Mouse (Mus musculus): ENCODE data around the gene Myo1a.

Gene Myo1a

DNA sequence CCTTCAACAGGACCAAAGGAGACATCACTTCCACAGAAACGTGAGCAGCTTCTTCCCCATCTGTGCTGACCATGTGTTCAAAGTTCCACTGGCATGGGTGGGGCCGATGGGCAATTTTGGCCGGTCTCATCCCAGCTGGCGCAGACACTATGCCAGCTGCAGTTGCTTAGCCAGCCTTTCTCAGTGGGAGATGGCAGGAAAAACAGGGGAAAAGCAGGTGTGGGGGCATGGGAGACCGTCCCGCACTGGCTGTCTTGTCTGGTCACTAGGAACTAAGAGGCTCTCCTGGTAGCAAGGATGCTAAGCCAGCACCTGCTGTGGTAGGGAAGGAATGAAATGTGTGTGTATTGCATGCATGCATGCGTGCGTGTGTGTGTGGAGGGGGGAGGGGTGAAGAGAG is 23.5 kb downstream of the Myo1a start:
- in situ Hi-C loops (cut with MseI, MboI): loop anchor here in 1 of 2 experiments (5.0 kb wide), 1 partner anchor 36 kb away; no protein-coding TSS in a partner anchor

DNA sequence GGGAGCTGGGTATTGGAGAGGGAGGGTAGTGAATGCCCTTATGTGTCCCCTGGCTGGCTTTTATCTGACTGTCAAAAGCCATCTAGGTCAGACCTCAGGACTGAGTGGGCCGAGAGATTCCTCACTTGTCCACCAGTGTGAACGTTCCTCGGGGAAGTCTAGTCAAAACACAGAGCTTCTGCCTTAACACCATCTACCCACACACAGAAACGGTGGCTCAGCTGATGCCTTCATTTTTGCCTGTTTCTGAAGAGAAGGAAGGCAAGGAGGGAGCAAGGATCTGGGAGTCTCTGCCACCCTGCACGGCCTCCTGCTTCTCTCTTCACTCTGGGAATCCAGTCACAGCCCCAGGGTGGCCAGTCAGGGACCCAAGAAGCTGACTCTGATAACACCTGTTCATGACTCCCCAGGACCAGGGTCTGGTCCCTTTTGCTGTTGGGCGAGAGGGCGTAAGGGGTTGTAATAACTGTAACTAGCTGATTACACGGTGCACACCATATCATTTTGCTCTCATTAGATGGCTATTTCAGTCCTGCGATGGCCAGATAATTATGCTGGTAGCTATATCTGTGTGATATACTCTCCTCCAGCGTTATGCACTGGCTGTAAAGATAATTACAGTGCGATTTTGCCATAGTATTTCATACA is 25.4 kb downstream of the Myo1a start:
- in situ Hi-C loops (cut with MseI, MboI): loop anchor here in 1 of 2 experiments (5.0 kb wide), 2 partner anchors 33 to 88 kb away; partner anchors contain the start of gene Stat6

DNA sequence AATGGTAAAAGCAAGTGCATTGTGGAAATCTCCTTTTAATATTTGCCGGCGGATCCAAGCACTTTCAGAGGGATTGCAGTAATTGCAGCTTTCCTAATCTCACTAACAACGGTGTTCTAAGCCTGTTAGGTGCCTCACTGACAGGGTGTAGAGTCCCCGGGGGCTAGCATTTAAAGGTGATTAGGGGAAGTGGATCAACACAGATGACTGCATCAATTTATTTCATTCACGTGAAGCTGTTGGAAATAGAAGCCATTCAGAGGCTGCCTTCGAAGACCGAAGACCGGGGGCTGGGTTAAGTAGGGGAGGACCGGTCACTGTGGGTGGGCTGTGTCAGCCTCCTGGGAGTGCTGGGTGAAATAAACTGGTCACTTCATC is 26.0 kb downstream of the Myo1a start:
- in situ Hi-C loops (cut with MseI, MboI): loop anchor here in 1 of 2 experiments (5.0 kb wide), 2 partner anchors 34 to 89 kb away; partner anchors contain the start of gene Stat6

DNA sequence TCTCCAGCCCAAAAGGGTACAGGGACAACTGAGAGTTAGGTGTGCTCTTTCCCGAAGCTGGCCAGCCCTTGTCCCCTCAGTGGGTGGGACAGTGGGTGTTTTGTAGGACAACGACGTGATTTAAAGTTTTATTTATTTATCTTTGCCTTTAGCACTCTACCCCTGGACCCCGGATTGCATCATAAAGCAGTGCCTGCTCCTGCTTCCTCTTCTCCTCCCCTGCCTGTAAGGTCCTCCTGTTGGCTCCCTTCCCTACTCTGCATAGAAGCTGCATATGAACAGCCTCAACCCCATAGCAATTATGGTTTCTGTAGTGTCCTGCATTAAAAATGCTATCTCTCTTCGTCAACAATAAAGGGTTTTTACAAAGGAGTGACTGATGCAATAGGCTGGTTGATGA is 26.4 kb downstream of the Myo1a start:
- in situ Hi-C loops (cut with MseI, MboI): loop anchor here in 1 of 2 experiments (5.0 kb wide), 2 partner anchors 34 to 89 kb away; partner anchors contain the start of gene Stat6

DNA sequence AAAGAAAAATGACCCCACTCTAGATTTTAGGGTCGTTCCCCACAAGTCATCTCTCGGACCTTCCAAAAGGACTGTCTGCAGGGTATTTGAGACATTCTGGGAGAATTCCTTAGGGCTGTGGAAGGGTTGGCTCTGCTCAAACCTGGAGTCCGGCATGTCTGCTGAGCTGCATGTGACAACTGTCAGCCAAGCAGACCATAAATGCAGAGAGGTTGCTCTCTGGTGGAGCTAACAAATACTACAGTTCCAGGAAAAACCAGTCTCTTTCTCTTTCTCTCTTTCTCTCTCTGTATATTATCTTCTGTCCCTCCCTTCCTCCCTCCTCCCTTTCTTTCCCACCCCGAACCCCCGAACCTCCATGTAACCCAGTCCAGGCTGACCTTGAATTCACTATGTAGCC is 29.5 kb downstream of the Myo1a start:
- in situ Hi-C loops (cut with MseI, MboI): loop anchor here in 1 of 2 experiments (5.0 kb wide), 2 partner anchors 37 to 92 kb away; partner anchors contain the start of gene Stat6

DNA sequence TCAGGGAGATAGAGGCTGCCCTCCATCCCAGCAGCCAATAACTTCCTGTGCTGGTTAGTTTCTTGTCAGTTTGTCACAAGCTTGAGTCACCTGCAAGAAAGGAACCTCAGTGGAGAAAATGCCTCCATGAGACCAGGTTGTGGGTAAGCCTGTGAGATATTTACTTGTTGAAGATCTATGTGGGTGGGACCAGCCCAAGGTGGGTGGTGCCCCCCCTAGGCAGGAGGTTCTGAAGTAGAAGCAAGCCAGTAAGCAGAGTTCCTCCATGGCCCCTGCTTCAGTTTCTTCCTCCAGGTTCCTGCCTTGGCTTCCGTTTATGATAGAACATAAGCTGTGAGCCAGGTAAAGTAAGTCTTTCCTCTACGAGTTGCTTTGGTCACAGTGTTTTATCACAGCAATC is 31.3 kb downstream of the Myo1a start:
- in situ Hi-C loops (cut with MseI, MboI): loop anchor here in 1 of 2 experiments (5.0 kb wide), 1 partner anchor 201 kb away; no protein-coding TSS in a partner anchor

DNA sequence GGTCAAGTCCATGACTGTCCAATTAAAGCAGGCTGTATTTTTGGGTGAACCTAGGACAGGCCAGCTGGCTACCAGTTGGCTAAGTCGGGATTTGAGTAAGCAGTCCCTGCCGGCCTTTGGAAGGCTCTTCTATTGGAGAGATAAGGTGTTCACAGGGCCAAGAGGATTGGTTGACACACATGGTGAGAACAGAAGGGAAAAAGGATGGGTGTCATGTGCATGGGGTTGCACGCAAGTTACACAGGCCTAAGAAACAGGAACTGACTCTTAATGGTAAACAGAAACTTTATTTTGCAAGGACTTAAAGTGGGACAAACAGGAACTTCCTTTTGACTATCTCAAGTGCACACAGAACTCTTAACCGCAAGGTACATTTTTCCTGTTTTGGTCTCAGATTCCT is 31.9 kb downstream of the Myo1a start:
- in situ Hi-C loops (cut with MseI, MboI): loop anchor here in 1 of 2 experiments (5.0 kb wide), 1 partner anchor 200 kb away; no protein-coding TSS in a partner anchor

DNA sequence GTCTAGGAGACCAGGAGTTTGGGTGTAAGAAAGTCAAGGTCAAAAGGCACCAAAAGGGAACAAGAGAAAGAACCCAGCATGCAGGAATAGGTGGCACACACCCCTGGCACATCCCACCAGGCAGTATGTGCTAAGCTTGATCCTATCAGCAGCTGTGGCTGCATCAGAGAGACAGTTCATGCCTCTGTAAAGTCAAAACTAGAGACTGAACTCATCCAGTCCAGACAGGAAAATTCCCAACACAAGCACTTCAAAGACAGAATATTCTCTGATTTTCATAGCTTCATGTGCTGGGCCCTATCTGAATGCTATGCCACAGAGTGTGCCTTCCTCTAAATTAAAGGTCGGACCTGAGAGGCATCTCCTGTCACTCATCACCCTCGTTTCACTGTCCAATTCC is 32.6 kb downstream of the Myo1a start:
- in situ Hi-C loops (cut with MseI, MboI): loop anchor here in 1 of 2 experiments (5.0 kb wide), 1 partner anchor 200 kb away; no protein-coding TSS in a partner anchor

DNA sequence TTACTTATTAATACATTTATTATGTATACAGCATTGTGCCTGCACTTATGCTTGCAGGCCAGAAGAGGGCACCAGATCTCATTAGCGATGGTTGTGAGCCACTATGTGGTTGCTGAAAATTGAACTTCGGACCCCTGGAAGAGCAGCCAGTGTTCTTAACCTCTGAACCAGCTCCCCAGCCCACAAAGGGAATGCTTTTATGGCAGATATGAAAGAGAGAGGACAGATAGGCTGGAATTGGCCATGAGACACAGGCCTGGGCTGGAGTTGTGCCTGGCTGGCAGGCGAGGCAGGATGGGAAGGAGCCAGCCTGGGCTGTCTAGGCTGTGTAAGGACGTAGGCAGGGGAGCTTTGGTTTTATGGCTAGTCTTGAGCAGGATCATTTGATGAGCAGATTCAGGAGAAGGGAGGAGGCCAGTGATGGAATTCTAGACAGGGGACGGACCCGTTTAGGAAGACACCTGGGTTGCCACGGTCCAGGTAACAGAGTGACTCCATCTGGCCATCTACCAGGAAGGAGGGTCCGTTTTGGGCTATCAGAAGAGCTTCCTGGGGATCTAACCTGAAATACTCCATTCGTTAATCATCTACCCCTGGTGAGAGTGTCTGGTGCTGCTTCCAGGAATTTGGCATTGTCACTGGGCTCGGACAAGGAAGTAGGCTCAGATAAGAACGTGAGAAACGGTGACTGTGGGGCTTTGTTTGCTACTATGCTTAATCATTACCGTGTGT is 33.3 kb downstream of the Myo1a start:
- in situ Hi-C loops (cut with MseI, MboI): loop anchor here in 1 of 2 experiments (5.0 kb wide), 1 partner anchor 199 kb away; no protein-coding TSS in a partner anchor

DNA sequence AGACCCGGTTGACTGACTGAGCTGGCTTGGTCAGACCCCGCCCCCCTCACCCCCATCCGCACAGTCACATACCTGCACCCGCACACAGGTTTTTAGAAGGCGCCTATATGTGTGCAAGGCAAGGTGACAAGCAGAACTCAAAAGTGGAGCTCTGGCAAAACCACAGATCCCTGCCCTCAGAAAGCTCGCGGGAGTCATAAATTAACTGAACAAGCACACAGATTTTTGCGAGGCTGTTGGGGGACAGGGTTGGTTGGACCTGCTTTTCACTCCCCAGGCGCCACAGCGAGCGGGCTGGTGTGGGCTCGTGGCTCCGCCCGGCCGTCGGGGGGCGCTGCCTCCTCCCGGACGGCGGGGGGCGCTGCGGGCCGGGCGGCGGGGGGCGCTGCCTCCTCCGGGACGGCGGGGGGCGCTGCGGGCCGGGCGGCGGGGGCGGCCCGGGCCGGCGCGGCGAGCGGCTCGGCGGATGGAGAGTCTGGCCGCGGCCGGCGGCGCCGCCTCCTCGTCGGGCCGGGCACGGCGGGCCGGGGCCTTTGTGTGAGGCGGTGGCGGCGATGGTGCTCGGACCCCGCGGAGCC is 34.2 kb downstream of the Myo1a start, which contains the start of gene Zbtb39:
Gene Zbtb39 (plus strand): TSS at position 456 of the 578 bp plus-strand sequence.
- in situ Hi-C loops (cut with MseI, MboI): loop anchor here in 1 of 2 experiments (5.0 kb wide), 1 partner anchor 198 kb away; no protein-coding TSS in a partner anchor

DNA sequence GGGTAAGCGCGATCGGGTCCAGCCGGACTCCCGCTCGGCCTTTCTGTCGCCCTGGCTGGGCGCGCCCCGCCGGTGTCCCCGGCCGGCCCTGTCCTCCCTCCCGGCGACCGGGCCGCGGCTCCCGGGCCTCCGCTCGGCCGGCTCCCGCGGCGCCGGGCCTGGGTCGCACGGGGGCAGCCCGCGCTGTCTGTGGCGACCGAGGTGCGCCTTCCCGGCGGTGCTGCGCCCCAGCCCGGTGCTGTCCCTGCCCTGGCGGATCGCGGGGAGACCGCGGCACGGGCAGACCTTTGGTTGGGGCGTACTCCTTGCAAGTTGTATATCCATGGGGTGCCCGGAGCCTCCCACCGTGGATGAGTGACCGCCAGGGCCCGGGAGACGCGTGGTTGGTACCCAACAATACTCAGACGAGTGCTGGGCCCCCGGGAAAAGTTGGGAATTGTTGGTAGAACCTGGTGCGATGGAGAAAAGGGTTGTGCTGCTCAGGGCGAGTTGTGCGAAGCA is 34.7 kb downstream of the Myo1a start:
- in situ Hi-C loops (cut with MseI, MboI): loop anchor here in 1 of 2 experiments (5.0 kb wide), 1 partner anchor 198 kb away; no protein-coding TSS in a partner anchor

DNA sequence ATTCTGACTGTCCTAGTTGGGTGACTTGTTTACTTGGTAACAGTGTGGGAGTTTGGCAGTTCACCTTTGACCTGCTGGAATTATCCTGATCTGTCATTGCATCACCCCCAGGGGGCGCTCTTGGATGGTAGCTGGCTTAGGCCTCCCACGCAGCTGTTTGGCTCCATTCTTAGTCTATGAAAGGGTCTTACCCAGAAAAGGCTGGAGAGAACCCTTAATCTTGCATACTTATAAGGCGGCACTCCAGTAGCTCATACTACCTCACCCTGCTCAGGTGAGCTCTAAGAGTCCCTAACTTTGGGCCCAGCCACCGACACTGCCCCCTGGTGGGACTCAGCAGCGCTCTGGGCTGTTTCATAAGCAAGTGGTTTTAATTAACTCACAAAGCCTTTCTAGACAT is 39.7 kb downstream of the Myo1a start:
- in situ Hi-C loops (cut with MseI, MboI): loop anchor here in 1 of 2 experiments (5.0 kb wide), 1 partner anchor 193 kb away; no protein-coding TSS in a partner anchor

DNA sequence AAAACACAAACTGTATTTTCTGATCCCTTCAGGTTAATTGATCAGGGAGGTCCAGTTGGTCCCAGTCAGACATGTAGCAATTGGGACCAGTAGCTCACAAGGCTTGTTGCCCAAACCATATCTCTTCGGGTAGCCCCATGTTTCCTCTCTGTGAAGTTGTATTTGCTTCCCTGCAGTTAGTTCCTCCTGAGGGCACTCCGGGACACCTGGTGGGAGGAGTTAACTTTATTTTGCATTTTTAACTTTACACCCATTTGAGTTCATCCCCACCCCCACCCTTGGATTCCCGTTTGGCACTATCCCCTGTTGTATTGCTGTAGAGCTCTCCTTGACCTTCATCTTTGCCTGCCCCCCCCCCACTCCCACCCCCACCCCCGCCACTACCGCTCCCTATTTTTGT is 40.9 kb downstream of the Myo1a start:
- in situ Hi-C loops (cut with MseI, MboI): loop anchor here in 1 of 2 experiments (5.0 kb wide), 1 partner anchor 191 kb away; no protein-coding TSS in a partner anchor

DNA sequence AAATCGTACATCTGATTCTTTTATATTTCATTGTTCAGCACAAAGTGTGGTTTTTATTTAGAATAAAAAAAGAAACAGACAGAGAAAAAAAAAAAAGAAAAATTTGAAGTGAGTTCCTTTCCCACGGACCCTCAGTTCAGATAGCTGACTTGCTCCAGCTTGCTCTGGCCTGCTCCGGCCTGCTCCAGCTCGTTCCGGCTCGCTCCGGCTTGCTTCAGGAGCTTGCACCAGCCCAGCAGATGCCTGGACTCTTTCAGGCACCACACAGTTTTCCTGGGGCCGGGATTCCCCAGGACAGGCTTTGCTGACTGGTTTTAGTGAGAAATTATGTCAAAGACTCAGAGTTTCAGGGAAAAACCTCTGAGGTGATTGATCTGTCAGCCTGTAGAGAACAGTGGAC is 42.3 kb downstream of the Myo1a start:
- in situ Hi-C loops (cut with MseI, MboI): loop anchor here in 1 of 2 experiments (5.0 kb wide), 1 partner anchor 190 kb away; no protein-coding TSS in a partner anchor

DNA sequence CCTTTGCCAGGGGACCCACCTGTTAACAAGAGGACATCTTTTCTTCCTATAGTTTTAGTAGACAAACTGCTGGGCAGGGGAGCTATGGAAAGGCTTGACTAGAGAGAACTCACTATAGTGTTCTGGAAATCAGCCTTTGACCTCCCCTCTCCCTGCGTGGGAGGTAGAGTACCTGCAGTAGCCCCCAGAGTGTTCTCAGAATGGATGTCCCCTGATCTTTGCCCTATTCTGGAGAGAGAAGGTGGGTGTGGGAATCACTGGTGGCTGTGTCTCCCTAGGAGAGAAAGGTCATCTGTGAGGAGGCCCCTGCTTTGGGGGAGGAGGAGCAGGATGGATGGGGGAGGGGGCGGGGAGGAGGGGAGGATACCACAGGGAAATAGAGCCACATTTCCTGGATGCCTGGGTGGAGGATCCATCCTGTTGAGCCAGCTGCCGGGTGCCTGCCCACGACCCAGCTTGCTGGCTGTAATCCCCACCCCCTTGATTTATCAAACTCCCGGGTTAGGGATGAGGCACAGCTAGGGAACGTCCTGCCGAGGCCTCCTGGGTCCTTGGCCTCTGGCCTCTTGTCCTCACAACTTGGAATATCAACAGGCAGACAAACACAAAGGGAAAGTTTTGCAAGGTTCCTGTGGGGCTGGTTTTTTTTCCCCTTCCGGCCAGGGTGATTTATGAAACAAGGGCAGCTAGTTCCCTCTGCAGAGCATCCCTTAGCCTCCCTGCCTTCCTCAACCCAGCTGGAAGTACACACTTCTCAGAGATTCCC is 44.1 kb downstream of the Myo1a start:
- in situ Hi-C loops (cut with MseI, MboI): loop anchor here in 1 of 2 experiments (5.0 kb wide), 1 partner anchor 188 kb away; no protein-coding TSS in a partner anchor

DNA sequence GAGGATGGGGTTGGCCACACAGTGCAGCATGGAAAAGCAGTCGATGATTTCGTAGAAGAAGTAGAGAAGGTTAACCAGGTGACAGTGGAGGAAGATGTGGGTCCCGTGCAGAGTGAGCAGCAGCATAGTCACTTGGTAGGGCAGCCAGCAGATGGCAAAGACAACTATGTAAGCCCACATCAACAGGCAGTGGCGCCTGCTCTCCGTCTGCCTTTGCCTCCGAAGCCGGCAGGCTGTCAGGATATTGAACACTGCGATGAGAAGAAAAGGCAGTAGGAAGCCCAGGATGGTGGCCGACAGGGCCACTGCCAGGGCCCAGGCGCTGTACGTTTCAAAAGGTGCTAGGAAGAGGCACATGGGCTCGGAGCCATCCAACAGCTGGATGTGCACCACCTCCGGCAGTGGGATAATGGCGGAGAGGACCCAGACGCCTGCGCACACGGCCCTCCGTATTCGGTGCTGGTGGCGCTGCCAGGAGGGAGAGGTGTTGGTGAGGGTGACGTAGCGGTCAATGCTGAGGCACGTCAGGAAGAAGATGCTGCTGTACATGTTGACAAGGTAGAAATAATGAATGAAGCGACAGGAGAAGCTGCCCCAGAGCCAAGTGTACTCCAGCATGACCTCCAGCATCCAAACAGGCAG is 45.3 kb downstream of the Myo1a start:
- in situ Hi-C loops (cut with MseI, MboI): no loop called here

DNA sequence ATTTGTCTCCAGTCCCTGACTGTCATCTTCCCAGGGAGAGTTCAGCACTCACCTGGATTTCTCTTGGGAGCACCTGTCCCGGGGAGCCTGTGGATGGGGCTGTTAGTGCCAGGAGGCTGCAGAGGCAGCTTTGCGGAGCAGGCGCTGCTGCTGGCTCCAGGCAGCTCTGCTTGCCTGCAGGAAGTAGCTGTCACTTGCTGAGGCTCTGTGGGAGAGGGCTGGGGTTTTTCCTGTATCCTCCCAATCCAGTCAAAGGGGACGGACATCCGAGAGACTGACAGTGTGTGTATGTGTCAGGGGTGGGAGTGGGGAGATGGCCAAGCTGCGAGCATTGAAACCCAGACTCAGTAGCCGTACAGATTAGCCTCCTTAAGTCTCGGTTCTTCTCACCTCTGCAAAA is 46.6 kb downstream of the Myo1a start, which contains the start of gene Gpr182:
Gene Gpr182 (minus strand): TSS at position 185 of the 400 bp plus-strand sequence.
- in situ Hi-C loops (cut with MseI, MboI): no loop called here

DNA sequence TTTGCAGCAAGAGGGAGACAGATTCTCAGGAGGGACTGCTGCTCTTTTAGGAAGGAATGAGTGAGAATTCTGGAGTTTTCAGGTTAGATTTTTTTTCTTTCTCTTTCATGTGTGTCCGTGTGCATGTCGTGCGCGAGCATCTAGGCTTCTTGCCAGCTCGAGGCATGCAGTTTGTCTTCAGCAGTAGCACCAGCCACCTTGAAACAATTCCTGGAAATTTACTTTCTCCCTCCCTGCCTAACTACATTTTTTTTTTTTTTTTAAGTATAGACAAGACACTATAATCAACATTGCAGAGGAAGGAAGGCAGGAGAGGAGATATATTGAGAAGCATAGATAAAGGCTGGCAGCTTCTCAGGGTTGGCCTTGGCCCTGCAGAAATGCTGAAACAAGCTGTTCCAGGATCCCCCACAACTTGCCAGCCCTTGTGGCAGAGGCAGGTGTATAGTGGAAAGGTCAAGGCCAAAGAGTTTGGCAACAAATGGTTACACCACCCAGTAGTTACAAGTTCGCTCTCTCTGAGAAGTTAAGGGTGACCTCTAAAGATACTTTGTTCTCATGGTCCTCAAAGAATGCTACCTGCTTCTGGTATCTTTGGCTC is 49.7 kb downstream of the Myo1a start:
- in situ Hi-C loops (cut with MseI, MboI): no loop called here

DNA sequence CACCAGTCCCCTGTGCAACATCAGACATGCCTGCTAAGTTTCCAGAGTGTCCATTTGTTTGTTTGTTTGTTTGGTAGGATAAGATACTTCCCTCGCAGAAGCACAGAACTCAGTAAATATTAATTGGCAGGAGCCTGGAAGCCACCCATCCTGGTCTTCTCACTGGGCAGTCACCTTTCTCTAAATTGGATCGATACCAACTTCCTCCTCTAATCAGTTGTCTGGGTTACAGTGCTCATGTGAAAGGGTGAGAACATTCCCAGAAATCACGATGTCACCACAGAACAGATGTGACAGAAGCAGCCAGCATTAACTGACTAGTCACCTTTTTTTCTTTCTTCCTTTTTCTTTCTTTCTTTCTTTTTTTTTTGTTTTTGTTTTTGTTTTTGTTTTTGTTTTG is 50.3 kb downstream of the Myo1a start:
- in situ Hi-C loops (cut with MseI, MboI): no loop called here
